Comparison of ENCODE assay signal across 11 mouse cellular contexts in genomic region chr8:70650351-70650750, GRCm38 (mm10). TPM values are rescaled to one million over a fixed set of nuclear protein-coding genes. Genes with fewer than 3 reads are reported as not detected.
DNase-seq lines count a peak whose midpoint lies in the region; ATAC-seq lines count a peak whose summit lies in the region.
"Had no signal": no experiment of that assay in that cellular context is flagged by ENCODE, and none has a peak within 500 bp of the region (broad histone marks: within the 10 kb centered on the region; RNA-seq: fewer than 3 reads in every experiment).

No protein-coding gene starts in this region.

- peaks cover 47% of the 10 kb centered on the region for H3K36me3 ChIP-seq in forebrain, embryonic 14.5 days (ENCODE audit: control insufficient read depth, insufficient read depth, low read length)
- peaks cover 11% of the 10 kb centered on the region; the same call in 1 of the 2 replicates for H3K36me3 ChIP-seq in forebrain, embryonic 15.5 days
- H3K36me3 ChIP-seq in hindbrain, embryonic 13.5 days, result peaks cover 36% of the 10 kb centered on the region
- peaks cover 22% of the 10 kb centered on the region for H3K36me3 ChIP-seq in hindbrain, embryonic 14.5 days (replicated peaks; ENCODE audit: control insufficient read depth, insufficient read depth)
- H3K36me3 ChIP-seq in neural tube, embryonic 11.5 days (ENCODE audit: control insufficient read depth, insufficient read depth, low read length), result peaks cover 10% of the 10 kb centered on the region

- peak overlapping the region; percentile 17; the same call in 1 of the 2 replicates for H3K27ac ChIP-seq in forebrain, embryonic 14.5 days (ENCODE audit: low read depth, low read length)
- H3K27ac ChIP-seq in forebrain, embryonic 15.5 days (replicated peaks), result no peak overlapping the region
- peak overlapping the region; percentile 63 for H3K27ac ChIP-seq in hindbrain, embryonic 13.5 days
- H3K27ac ChIP-seq in hindbrain, embryonic 14.5 days, result no peak overlapping the region
- H3K27ac ChIP-seq in neural tube, embryonic 11.5 days (ENCODE audit: low read depth, low read length), result 0 out of 2 replicates have a peak overlapping the region, but pooled peaks have one; percentile 39
- H3K27ac ChIP-seq: liver, embryonic 14.5 days had no signal

- no peak for DNase-seq in forebrain, embryonic 14.5 days (ENCODE audit: low spot score)
- DNase-seq in hindbrain, embryonic 14.5 days (ENCODE audit: low spot score), result no peak
- no peak for DNase-seq in neural tube, embryonic 11.5 days (ENCODE audit: low spot score)
- no peak for DNase-seq in neural tube, embryonic 10.5 days (ENCODE audit: extremely low spot score, low spot score)
- DNase-seq in spleen, postnatal 10 days (ENCODE audit: low spot score in 2 of 2), result no peak
- DNase-seq in kidney, adult 11 months, result no peak
- DNase-seq: cerebellum, adult 11-12 months had no signal

- H3K9ac ChIP-seq in forebrain, embryonic 14.5 days (ENCODE audit: low read length), result no peak overlapping the region
- H3K9ac ChIP-seq in forebrain, embryonic 15.5 days (replicated peaks), result no peak overlapping the region
- H3K9ac ChIP-seq in hindbrain, embryonic 13.5 days, result peak overlapping the region; percentile 51; the same call in 1 of the 2 replicates
- H3K9ac ChIP-seq in hindbrain, embryonic 14.5 days, result no peak overlapping the region
- H3K9ac ChIP-seq in neural tube, embryonic 11.5 days (ENCODE audit: low read length), result no peak overlapping the region
- H3K9ac ChIP-seq: liver, embryonic 14.5 days had no signal

- WGBS in forebrain, embryonic 14.5 days, result 96% methylated on average over 17 of the region's 17 CpGs
- 95% methylated on average over 17 of the region's 17 CpGs for WGBS in forebrain, embryonic 15.5 days
- WGBS in hindbrain, embryonic 13.5 days, result 90% methylated on average over 17 of the region's 17 CpGs
- 88% methylated on average over 17 of the region's 17 CpGs for WGBS in hindbrain, embryonic 14.5 days
- 96% methylated on average over 17 of the region's 17 CpGs for WGBS in neural tube, embryonic 11.5 days

- H3K4me1 ChIP-seq in forebrain, embryonic 14.5 days (ENCODE audit: control insufficient read depth, insufficient read depth, low read length), result peaks cover 8% of the 10 kb centered on the region
- H3K4me1 ChIP-seq in forebrain, embryonic 15.5 days, result peaks cover 25% of the 10 kb centered on the region
- peaks cover 72% of the 10 kb centered on the region for H3K4me1 ChIP-seq in hindbrain, embryonic 13.5 days (replicated peaks)
- peaks cover 10% of the 10 kb centered on the region; the same call in 1 of the 2 replicates for H3K4me1 ChIP-seq in hindbrain, embryonic 14.5 days (replicated peaks; ENCODE audit: control insufficient read depth, insufficient read depth, low read length)
- peaks cover 37% of the 10 kb centered on the region for H3K4me1 ChIP-seq in neural tube, embryonic 11.5 days (ENCODE audit: control insufficient read depth, insufficient read depth, low read length)

- no peaks in the 10 kb centered on the region for H3K27me3 ChIP-seq in forebrain, embryonic 14.5 days (replicated peaks; ENCODE audit: control insufficient read depth, insufficient read depth, low read length)
- H3K27me3 ChIP-seq in forebrain, embryonic 15.5 days, result no peaks in the 10 kb centered on the region
- no peaks in the 10 kb centered on the region for H3K27me3 ChIP-seq in hindbrain, embryonic 13.5 days
- H3K27me3 ChIP-seq in hindbrain, embryonic 14.5 days (ENCODE audit: control insufficient read depth, insufficient read depth, low read length), result no peaks in the 10 kb centered on the region
- H3K27me3 ChIP-seq in neural tube, embryonic 11.5 days (ENCODE audit: control insufficient read depth, insufficient read depth, low read length), result no peaks in the 10 kb centered on the region

- H3K9me3 ChIP-seq in forebrain, embryonic 14.5 days (replicated peaks; ENCODE audit: control insufficient read depth, low read length), result no peaks in the 10 kb centered on the region
- no peaks in the 10 kb centered on the region for H3K9me3 ChIP-seq in forebrain, embryonic 15.5 days
- H3K9me3 ChIP-seq in hindbrain, embryonic 13.5 days, result no peaks in the 10 kb centered on the region
- H3K9me3 ChIP-seq in hindbrain, embryonic 14.5 days (ENCODE audit: control insufficient read depth, low read length), result no peaks in the 10 kb centered on the region
- no peaks in the 10 kb centered on the region for H3K9me3 ChIP-seq in neural tube, embryonic 11.5 days (ENCODE audit: control insufficient read depth, low read length)

- H3K4me3 ChIP-seq in forebrain, embryonic 14.5 days (ENCODE audit: low read depth, low read length), result no peak overlapping the region
- no peak overlapping the region for H3K4me3 ChIP-seq in forebrain, embryonic 15.5 days
- H3K4me3 ChIP-seq in hindbrain, embryonic 13.5 days, result no peak overlapping the region
- H3K4me3 ChIP-seq in hindbrain, embryonic 14.5 days (replicated peaks; ENCODE audit: low read length), result no peak overlapping the region
- no peak overlapping the region for H3K4me3 ChIP-seq in neural tube, embryonic 11.5 days (ENCODE audit: low read depth, low read length)
- H3K4me3 ChIP-seq: myocyte had no signal

- ATAC-seq in forebrain, embryonic 14.5 days, result no peak
- ATAC-seq in forebrain, embryonic 15.5 days (replicated peaks), result no peak
- ATAC-seq in hindbrain, embryonic 13.5 days (ENCODE audit: low FRiP score), result no peak
- ATAC-seq in hindbrain, embryonic 14.5 days (ENCODE audit: low FRiP score), result no peak
- ATAC-seq in neural tube, embryonic 11.5 days (ENCODE audit: insufficient read depth, low FRiP score, low TSS enrichment), result no peak

- H3K4me2 ChIP-seq in forebrain, embryonic 14.5 days (ENCODE audit: low read length), result no peak overlapping the region
- no peak overlapping the region for H3K4me2 ChIP-seq in forebrain, embryonic 15.5 days (replicated peaks)
- H3K4me2 ChIP-seq in hindbrain, embryonic 13.5 days, result no peak overlapping the region
- no peak overlapping the region for H3K4me2 ChIP-seq in hindbrain, embryonic 14.5 days (replicated peaks)
- H3K4me2 ChIP-seq in neural tube, embryonic 11.5 days (ENCODE audit: low read depth), result no peak overlapping the region

RNA-seq across cellular contexts. Expression of gene Pgpep1, which starts 9.8 kb away (rescaled TPM):
- polyA plus RNA-seq in forebrain, embryonic 14.5 days (2014; fragmentation: Nextera tagmentation; extraction: Ambion mirVana), result 85.7 and 101 TPM in 2 replicates
- polyA plus RNA-seq in forebrain, embryonic 15.5 days (2015; fragmentation: Nextera tagmentation; extraction: Ambion mirVana), result 63.6 and 70.2 TPM in 2 replicates
- 103 and 105 TPM in 2 replicates for polyA plus RNA-seq in hindbrain, embryonic 13.5 days (2015; fragmentation: Nextera tagmentation; extraction: Ambion mirVana)
- 74.0 and 89.3 TPM in 2 replicates for polyA plus RNA-seq in hindbrain, embryonic 14.5 days (2014; fragmentation: Nextera tagmentation; extraction: Ambion mirVana)
- 246 and 268 TPM in 2 replicates for polyA plus RNA-seq in neural tube, embryonic 11.5 days (2014; fragmentation: Nextera tagmentation; extraction: Ambion mirVana)

RNA-seq across cellular contexts. Expression of gene Gdf15, which starts 18.1 kb away (rescaled TPM):
- 0.16 and 0.20 TPM in 2 replicates for polyA plus RNA-seq in forebrain, embryonic 14.5 days (2014; fragmentation: Nextera tagmentation; extraction: Ambion mirVana)
- polyA plus RNA-seq in forebrain, embryonic 15.5 days (2015; fragmentation: Nextera tagmentation; extraction: Ambion mirVana), result not detected in 2 replicates
- polyA plus RNA-seq in hindbrain, embryonic 13.5 days (2015; fragmentation: Nextera tagmentation; extraction: Ambion mirVana), result 0.12 and 0.14 TPM in 2 replicates
- polyA plus RNA-seq in hindbrain, embryonic 14.5 days (2014; fragmentation: Nextera tagmentation; extraction: Ambion mirVana), result 0.14 and 0.28 TPM in 2 replicates
- polyA plus RNA-seq in neural tube, embryonic 11.5 days (2014; fragmentation: Nextera tagmentation; extraction: Ambion mirVana), result 0.28 TPM in 1 of 2 replicates, not detected in the other

RNA-seq across cellular contexts. Expression of gene Lsm4, which starts 22.7 kb away (rescaled TPM):
- polyA plus RNA-seq in forebrain, embryonic 14.5 days (2014; fragmentation: Nextera tagmentation; extraction: Ambion mirVana), result 200 and 220 TPM in 2 replicates
- polyA plus RNA-seq in forebrain, embryonic 15.5 days (2015; fragmentation: Nextera tagmentation; extraction: Ambion mirVana), result 211 and 228 TPM in 2 replicates
- 191 and 193 TPM in 2 replicates for polyA plus RNA-seq in hindbrain, embryonic 13.5 days (2015; fragmentation: Nextera tagmentation; extraction: Ambion mirVana)
- 180 and 197 TPM in 2 replicates for polyA plus RNA-seq in hindbrain, embryonic 14.5 days (2014; fragmentation: Nextera tagmentation; extraction: Ambion mirVana)
- 298 and 301 TPM in 2 replicates for polyA plus RNA-seq in neural tube, embryonic 11.5 days (2014; fragmentation: Nextera tagmentation; extraction: Ambion mirVana)

RNA-seq across cellular contexts. Expression of gene Lrrc25, which starts 34.4 kb away (rescaled TPM):
- 0.89 and 1.9 TPM in 2 replicates for polyA plus RNA-seq in forebrain, embryonic 14.5 days (2014; fragmentation: Nextera tagmentation; extraction: Ambion mirVana)
- polyA plus RNA-seq in forebrain, embryonic 15.5 days (2015; fragmentation: Nextera tagmentation; extraction: Ambion mirVana), result 0.74 and 1.3 TPM in 2 replicates
- polyA plus RNA-seq in hindbrain, embryonic 13.5 days (2015; fragmentation: Nextera tagmentation; extraction: Ambion mirVana), result 1.5 and 1.9 TPM in 2 replicates
- 0.98 and 1.6 TPM in 2 replicates for polyA plus RNA-seq in hindbrain, embryonic 14.5 days (2014; fragmentation: Nextera tagmentation; extraction: Ambion mirVana)
- polyA plus RNA-seq in neural tube, embryonic 11.5 days (2014; fragmentation: Nextera tagmentation; extraction: Ambion mirVana), result 0.85 and 1.2 TPM in 2 replicates
- polyA plus RNA-seq: myocyte had no signal

RNA-seq across cellular contexts. Expression of gene Ssbp4, which starts 41.7 kb away (rescaled TPM):
- polyA plus RNA-seq in forebrain, embryonic 14.5 days (2014; fragmentation: Nextera tagmentation; extraction: Ambion mirVana), result 135 and 147 TPM in 2 replicates
- 114 TPM in 2 replicates for polyA plus RNA-seq in forebrain, embryonic 15.5 days (2015; fragmentation: Nextera tagmentation; extraction: Ambion mirVana)
- polyA plus RNA-seq in hindbrain, embryonic 13.5 days (2015; fragmentation: Nextera tagmentation; extraction: Ambion mirVana), result 122 and 132 TPM in 2 replicates
- 165 and 173 TPM in 2 replicates for polyA plus RNA-seq in hindbrain, embryonic 14.5 days (2014; fragmentation: Nextera tagmentation; extraction: Ambion mirVana)
- 125 and 137 TPM in 2 replicates for polyA plus RNA-seq in neural tube, embryonic 11.5 days (2014; fragmentation: Nextera tagmentation; extraction: Ambion mirVana)

Comparison
In these comparisons a context has a peak if more than half of its experiments do, and no peak if none do; other contexts are left out.
1. H3K27ac ChIP-seq: peak in forebrain, embryonic 14.5 days (single experiment), hindbrain, embryonic 13.5 days (single experiment) and neural tube, embryonic 11.5 days (single experiment); none in forebrain, embryonic 15.5 days (single experiment) and hindbrain, embryonic 14.5 days (single experiment).